Mouse (Mus musculus) kidney, adult 9 months (tissue): Measurements from ENCODE around the gene Tmem140.

Experiments used
- DNase-seq: peaks from one replicate; pipeline ENCODE4 v3.0.0; 2022

Tmem140 gene

DNA sequence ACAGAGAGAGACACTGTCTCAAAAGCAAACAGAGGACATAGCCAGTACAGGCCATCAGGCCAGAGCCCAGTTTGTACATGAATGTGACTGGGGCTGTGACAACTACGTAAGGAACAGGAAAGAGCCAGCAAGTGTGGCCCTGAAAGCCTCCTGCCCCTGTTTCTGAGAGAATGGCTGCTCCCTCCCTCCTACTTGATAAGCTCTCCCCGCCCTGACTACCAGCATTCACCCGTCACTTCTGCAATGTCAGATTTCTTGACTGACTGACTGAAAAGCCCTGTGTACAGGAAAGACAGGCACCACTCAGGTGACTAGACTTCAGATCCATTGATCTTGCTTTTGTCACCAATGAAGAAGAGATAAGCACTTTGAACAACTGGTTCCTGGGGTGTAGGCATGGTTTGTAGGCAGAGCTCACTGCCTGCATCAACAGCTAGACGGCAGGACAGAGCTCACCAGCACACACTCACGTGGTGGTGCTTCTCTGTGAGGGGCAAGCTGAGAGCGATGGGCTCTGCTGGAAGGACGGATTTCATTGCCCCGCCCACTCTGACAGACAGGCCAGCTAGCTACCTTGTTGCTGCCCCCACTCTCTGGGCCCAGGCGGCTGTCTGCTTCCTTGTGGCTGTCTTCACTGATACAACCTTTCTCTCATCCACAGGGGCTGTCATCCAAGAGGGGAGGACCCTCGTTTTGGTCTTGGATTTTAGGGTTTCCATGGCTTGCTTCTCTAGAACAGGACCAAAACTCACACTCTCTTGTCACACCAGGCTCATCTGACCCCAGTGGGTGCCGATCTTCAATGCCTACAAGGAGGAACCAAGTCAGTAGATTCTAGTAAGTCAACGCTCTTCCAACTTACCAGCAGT is 13.3 kb downstream of the Tmem140 start:
- no peak for DNase-seq

DNA sequence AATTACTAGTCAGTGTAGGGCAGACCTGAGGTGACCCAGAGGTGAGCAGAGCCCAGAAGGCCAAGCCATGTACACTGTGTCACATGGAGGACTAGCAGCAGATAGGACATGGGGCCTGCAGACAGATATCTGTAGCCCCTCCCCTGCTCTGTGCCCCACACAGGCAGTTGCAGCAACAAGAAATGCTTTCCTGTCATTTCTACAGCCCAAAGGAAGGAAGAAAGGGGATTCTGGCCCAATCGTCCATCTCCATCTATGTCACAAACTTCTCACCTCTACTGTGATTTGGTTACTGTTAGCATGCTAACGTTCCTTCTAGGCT is 13.8 kb downstream of the Tmem140 start:
- DNase-seq = no peak

DNA sequence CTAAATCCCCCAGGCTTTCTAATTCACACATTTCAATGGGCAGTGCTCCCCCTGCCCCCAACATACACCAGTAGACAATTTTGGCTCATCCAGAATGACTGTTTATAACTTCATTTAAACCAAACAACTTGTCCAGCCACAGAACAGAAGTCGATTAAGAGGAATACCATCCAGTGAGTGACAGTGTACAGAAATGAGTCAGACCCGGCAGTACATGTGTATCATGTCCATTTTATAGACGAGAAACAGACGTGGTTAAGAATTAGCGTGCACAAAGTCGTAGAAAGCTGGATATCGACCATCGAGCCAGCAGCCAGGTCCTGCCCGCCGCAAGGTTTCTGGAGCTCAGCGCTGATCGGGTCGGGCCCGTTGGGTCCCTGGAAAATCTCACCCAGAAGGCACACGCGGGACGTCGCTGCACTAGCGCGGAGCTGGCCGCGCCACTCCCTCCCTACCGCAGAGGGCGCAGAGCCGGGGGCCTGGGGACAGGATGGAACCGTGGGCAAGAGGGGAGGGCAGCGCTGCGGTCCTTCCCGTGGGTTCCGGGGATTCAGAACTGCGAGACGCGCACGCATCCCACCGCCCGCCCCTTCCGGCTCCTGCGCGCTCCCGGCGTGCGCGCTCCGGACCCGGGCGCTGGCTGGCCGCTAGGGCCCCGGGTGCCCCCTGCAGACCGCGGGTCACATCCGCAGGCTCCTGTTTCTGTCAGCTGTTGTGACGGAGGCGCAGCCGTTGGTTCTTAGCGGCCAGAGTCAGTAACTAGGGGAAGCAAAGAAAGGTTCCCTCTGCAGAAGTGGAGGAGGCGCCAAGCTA is 14.8 kb downstream of the Tmem140 start, which contains the start of gene Cyren:
Gene Cyren (minus strand): TSS at position 552 of the 813 bp plus-strand sequence.
- DNase-seq = peak; percentile 95

DNA sequence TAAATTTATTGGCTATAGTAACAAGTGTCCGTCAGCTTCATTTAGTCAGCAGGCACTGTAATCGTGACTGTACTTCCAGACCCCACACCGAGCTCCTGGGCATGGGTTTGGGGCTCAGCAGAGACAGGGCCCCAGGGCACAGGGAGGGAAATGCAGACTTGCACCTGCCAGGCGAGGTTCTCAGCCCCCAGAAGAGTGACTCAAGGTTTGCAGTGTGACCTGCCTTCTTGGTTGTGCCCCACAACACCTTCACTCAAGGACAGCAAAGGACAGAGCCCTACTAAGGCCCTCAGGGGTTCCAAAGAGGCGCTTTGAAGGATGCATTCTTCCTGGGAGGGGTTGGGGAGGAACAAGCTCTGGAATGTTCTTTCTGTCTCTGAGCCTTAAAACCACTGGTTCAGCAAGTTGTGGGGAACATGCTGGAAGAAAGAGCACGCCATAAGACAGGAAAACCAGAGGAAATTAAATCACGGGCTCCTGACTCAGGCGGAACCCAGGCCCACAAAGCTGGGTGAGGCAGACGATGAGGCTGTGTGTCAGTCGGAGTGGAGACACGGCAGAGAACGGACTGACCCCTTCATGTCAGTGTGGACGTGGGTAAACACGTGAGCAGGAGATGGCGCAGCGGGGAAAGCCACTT is 16.3 kb downstream of the Tmem140 start:
- no peak for DNase-seq

DNA sequence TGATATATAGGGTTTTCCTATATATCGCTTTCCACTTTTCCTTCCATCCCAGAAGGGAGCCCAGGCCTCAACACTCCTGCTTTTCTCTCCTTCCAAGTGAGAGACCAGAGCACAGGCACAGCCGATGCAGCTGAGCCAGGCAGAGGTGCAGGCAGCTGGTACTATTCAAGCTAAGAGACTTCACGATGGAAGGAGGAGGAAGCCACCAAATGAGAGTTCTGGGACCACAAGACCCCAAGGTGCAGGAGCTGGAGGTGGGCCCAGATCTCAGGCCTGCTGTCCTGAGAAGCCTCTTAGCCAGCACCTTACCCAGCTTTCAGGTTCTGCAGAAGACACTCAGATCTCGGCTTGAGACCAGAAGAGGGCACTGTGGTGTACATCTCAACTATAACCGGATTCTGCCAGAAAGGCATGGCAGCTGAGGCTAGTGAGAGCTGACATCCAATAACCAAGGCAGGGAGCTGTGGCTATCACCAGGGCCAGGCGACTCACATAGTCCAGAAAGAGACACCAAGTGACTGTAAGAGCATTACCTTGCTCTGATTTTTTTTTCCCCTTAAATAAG is 17.0 kb downstream of the Tmem140 start:
- DNase-seq = peak; percentile 80

DNA sequence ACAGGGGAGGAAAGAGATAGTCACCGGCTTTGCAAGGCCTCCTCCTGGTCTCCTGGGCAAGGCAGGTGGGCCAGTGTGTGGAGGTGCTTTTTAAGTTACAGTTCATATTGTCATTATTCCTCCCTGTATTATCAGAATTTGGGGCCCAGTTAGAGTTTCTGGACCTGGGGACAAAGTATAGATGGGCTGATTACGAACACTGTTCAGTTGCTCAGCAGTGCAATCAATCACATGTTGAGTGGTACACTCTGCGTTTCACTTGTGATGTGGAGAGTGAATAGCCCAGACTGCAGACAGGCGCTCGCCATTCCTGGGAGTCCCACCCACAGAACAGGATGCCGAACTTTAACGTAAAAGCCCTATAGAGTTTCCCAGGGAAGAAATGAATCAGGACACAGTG is 21.8 kb downstream of the Tmem140 start:
- DNase-seq = no peak

DNA sequence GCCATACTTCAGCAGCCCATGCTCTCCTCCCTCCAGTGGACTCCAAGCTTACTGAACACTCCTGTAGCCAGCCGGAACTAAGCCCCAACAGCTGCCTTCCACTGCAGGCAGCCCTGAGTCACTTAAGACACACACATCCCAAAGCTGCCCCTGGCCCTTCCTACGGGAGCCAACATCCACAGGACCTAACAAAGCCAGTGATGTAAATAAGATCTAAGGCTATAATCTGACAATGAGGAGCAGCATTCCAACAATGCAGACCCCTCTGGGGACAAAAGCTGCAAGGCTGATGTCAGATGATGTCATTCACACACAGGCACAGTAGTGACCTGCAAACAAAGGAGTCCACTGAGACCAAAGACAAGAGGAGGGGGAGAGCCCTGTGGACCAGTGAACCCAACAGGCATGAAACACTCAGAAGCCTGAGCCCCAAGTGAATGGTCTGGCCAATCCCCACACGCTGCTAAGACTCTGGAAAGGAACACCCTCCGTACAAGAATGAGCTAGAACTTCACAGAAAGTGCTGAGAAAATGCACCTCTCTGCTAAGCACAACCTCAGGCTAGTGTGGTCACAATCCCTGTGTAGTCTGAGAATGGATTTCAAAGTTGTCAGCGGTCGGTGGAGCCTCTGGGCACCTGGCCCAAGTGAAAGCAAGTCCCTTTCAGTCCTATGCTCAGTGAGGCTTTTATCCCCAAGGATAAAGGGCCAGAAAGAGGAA is 24.3 kb downstream of the Tmem140 start:
- DNase-seq = no peak

DNA sequence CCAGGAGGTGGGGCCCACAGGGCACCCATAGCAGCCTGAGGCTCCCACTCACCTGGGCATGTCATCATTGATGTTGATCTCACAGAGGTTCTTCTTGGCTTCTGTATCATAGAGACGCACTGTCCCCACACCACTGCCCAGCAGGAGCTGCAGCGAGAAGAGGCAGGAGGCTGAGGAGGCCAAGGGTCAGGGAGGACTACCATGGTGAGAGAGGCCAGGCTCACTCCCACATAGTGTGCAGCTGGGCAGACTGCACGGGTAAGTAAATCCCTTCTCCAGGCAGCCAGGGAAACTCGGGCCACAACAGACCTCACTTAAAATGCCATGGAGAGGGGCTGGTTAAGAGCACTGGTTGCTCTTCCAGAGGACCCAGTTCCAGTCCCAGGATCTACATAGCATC is 26.2 kb downstream of the Tmem140 start:
- DNase-seq = no peak

DNA sequence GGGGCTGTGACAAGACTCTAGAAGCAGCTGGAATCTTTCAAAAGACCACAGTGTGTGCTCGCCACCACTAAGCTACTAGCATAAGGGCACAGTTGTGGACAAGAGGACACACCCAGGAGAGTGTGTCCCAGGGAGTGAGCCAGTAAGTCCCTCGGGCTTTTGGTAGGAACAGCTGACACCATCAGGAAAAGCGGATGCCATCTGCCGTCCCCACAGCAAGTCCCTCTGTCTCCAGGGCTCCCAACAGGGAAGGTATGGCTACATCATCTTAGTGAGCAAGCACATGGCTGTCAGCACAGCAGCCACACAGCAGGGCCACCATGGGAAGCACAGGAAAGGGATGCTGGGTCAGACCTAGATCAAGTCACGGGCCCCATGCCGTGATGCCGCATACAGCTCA is 32.6 kb downstream of the Tmem140 start:
- no peak for DNase-seq

DNA sequence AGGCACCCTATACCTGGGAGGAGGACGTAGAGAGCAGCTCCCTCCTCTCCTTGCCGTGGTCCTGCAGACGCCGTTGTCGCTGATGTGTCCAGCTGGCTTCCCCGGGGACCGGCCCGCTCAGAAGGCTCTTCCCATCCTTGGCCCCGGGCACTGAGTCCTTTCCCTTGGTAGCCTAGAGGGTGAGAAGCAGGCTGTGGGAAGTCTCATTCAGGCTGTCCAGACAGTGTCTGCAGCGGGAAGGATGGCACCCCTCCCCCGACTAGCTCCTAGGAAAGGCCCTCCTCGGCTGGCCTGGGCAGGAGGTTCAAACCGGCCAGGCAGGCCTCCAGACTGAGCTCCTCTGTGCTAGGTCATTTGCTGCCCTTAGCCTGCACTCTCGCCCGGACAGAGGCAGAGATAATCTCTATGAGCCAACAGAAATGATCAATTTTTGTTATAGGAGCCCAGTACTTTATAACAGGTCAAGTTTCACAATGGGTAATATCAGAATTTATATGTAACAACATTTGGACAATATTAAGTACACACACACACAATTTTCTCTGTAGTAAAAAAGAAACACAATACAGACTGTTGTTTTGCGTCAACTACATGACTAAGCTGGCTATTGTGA is 33.3 kb downstream of the Tmem140 start:
- DNase-seq = no peak

DNA sequence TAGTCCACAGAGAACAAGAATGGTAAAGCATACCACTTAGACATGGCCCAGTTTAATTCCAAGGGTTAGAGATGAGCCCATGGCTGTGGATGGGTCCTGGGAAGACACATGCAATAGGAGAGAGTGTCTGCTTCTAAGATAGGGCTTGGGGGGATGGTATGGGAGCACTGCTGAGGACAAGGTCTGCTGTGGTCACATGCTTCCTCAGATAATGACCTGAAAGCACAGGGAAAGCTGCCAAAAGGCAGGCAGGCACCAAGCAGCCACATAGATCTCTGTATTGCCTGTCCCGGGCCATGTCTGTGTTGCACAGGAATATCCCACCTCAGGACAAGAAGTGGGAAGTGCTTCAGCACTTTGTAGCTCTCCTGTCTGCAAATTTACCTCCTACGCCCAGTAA is 36.2 kb downstream of the Tmem140 start:
- DNase-seq = peak; percentile 87

DNA sequence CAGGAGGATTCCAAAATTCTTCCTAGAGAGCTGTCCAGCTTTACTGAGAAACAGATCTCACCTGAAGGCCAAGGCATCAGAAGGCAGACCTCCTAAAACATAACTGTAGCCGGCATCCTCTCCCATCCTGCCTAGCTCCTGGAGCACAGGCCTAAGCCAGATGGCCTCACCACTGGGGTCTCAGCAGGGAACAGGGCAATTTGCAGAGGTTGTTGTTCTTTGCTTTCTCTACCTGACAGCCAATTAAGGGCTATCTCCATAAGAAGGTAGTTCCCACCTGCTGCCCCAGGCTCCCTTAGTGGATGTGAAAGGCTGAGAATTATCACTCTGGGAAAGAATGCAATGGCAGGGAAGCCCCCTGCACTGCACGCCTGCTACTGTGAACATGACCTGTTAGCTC is 38.0 kb downstream of the Tmem140 start:
- no peak for DNase-seq

DNA sequence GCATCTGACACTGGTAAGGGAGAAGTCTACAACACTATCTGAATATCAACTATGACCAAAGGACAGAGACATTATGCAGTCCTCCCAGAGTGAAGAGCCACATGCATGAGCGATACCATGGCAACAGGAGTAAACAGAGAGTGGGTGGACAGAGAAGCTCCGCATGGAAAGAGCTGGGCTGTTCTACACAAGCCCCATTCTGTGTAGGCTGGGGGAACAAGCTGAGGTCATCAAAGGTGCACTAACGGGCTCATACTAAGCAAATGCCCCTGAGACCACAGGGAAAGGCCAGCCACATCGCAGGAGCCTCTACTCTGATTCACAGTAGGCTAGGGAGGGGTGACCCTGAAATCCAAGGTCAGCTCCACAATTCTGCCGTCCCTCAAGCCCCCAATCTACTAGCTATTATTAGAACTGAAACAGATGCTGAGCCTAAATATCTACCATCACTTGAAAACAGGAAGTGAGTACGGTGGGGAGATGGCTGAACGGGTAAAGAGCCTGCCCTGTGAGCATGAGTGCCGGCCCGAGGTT is 39.0 kb downstream of the Tmem140 start:
- no peak for DNase-seq

DNA sequence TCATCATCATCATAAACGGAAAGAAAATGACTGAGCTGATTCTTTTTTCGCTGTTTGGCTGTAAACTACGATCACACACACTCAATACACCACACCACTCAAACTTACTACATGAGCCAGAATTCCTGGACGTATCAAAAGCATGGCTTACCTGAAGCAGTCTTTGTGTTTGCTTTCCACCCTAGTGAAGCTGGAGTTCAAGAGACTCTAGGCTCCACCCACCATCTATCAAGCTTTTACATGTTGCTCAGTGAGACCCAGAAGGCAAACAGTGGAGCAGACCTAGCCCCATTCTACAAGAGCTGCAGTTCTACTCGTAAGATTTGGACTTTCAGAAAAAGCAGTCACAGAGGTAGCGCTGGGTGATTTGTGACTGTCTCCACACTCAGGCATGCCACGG is 39.6 kb downstream of the Tmem140 start:
- peak; percentile 54 for DNase-seq

DNA sequence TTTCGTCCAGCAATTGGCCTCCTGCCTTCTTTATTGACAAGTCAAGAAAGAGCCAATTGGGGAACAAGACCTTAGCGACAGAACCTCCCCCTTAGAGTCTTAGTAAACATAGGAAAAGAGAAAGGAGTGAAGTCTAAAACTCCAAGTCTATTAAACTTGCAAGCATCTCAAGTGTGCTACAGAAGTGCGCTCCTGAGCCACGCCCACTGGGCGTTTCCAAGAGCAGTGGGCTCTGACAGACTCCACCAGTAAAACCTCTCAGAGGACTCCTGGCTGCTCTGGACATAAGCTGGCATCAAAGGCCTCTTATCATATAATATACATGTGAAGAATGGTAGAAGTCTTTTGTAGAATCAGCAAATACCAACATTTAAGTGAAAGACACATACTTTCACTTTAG is 40.5 kb downstream of the Tmem140 start:
- DNase-seq = no peak

DNA sequence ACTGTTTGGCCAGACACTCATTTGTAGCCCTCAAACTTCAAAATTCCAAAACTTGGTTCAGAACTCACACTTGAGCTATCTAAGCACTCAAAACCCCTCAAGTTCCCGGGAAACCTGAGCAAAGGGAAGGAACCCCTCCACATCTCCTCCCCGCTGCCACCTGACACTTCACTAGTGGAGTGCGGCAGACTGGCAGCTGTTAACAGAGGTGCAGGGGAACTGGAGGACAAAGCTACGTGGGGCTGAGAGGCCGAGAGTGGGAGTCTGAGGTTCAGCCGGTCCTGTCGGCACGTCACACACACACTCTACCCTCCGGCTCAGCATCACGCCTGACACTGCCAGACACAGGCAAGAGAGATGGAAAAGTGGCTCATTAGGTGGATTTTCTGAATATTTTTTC is 40.9 kb downstream of the Tmem140 start:
- DNase-seq = no peak

DNA sequence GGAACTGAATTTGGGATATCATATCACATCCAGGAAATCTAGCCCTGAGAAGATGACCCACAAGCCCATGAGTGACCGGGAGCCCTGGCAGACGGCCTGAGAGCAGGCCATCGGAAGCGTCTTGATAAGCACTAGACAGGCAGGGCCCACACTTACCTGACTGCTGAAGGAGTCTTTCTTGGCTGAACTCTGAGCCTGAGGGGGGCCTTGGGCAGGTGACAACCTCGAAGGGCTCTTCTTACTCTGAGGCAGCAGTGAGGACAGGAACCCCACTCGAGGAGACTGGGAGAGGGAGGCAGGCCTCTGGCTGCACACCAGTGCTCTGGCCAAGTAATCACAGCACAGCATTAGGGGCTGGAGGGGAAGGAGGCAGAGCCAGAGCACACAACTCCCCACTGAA is 41.4 kb downstream of the Tmem140 start:
- no peak for DNase-seq

DNA sequence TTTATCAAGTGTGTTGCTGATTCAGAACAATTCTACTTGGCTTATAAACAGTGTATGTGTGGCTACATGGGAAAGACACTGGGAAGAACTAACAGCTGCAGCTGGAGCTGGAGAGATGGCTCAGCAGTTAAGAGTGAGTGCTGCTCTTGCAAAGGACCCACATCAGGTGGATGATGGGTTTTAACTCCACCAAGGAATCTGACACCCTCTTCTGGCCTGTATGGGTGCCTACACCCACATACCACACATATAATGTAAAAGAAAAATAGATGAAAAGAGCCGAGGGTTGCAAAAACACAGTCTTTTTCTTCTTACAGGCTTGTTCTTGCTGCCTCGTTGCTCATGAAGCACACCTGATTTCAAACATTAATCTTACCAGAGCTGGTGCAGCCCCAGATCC is 43.2 kb downstream of the Tmem140 start:
- DNase-seq = peak; percentile 20

DNA sequence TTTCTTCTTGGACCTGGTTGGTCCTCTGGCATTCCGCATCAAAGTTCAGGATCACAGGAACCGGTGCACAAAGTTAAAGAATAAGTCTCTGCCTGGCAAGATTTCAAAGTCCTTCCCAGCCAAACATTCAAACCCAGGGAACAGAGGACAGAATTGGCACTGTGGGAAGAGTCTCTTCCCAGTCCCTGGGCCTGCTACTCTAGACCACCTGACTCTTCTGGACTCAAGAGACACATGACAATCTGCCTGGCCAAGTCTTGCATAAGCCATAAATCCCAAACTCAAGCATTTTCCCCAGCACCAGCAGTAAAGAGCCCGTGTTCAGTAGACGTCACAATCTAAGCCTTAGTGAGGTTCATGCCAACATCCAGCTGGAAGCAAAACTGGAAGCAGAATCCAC is 43.7 kb downstream of the Tmem140 start:
- DNase-seq = peak; percentile 96

DNA sequence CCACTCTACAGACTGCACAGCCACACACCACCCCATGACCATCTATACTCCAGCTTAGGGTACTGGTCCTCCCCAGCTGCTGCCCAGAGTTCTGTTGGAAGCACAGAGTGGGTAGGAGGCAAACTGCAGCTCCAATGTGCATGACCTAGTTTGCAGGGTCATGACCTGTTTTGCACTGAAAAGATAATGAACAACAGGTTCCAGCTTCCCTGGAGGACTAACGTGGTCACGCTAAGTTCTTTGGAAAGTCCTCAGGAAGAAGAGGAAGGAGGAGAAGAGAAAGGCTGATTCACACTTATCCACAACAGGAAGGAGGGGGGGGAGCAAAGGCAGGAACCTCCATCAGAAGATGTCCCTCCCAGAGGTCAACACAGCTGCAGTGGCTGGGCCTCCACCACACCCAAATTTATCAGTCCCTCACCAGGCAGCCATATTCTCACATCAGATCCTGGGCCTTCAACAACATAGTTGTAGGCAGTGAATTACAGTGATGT is 44.2 kb downstream of the Tmem140 start:
- peak; percentile 82 for DNase-seq

DNA sequence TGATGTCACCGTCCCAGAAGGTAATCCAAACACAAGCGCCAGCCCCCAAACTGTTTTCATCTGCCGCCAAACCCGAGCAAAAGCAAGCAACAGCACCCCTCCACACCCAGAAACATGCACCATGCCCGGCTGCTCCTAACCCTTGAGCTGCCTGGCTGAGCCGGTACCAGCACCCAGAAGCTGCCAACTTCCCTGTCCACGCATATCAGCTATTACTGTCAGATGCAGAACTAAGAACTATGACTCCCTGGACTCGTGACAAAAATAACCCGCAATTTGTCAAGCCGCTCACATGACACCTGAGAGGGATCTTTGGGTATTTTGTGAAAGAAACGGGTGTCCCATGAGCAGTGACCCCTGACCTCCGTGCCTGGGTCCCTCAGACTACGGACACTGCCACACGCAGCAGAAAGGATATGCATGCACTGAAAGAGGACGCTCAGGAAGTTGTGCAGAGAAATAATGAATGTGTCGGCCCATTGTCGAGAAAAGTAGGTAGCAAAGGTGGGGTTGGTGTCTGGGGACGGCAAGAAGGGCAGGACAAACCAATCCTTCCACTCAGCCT is 44.8 kb downstream of the Tmem140 start:
- peak; percentile 65 for DNase-seq
